Mouse (Mus musculus) megakaryocyte, embryonic 14.5 days (primary cell): ENCODE measurements around the gene Ptpro.

Source experiments
- FLI1 ChIP-seq: IDR thresholded peaks from 2 replicates; pipeline ENCODE4 v1.6.1; 2012; ENCODE audit warnings: low read length, inconsistent platforms, mixed read lengths
- GATA1 ChIP-seq: IDR thresholded peaks from 3 replicates; pipeline ENCODE4 v1.6.1; 2012; ENCODE audit warnings: mixed read lengths, low read length, inconsistent platforms, borderline replicate concordance

GRCm38 (mm10) chr6:137209992-137210391 lies 42.1 kb upstream of the Ptpro start:
- no peak for TF ChIP-seq GATA1
- no peak for TF ChIP-seq FLI1
